Mouse (Mus musculus) CH12.LX (cell line): ENCODE data around the gene Coq8a. TPM values are rescaled to one million over a fixed set of nuclear protein-coding genes. Genes with fewer than 3 reads are reported as not detected.
A peak's percentile ranks its signal among the peaks of the same experiment; 100 is the strongest.

ENCODE experiments used
- DNase-seq: peaks from one replicate; pipeline ENCODE4 v3.0.0-alpha.2; 2013; ENCODE audit errors: extremely low read depth
- H3K27ac ChIP-seq: 2 replicates; pipeline ENCODE4 v1.5.1; 2012; ENCODE audit warnings: low read depth, mild to moderate bottlenecking, control low read depth, moderate library complexity; ENCODE audit not compliant: insufficient read depth
- H3K27me3 ChIP-seq: replicated peaks from 2 replicates; pipeline ENCODE3; 2012; ENCODE audit warnings: inconsistent platforms
- H3K36me3 ChIP-seq, 2 experiments: replicated peaks in 1 of 2; 2 replicates each; pipeline versions ENCODE3 to v1.6.1; 2012; ENCODE audit warnings: inconsistent platforms in 1 of 2, low read length in 1 of 2, mild to moderate bottlenecking in 1 of 2, mixed read lengths in 1 of 2, moderate library complexity in 1 of 2; ENCODE audit not compliant: control insufficient read depth in 1 of 2, insufficient read depth in 1 of 2
- H3K4me1 ChIP-seq, 2 experiments: 2 replicates each; pipeline ENCODE4 v1.6.1; 2012; ENCODE audit warnings: inconsistent platforms in 1 of 2, moderate library complexity in 1 of 2; ENCODE audit not compliant: insufficient read depth in 2 of 2, control insufficient read depth in 1 of 2
- H3K4me2 ChIP-seq: 2 replicates; pipeline ENCODE4 v1.6.1; 2012; ENCODE audit warnings: low read depth, mild to moderate bottlenecking, control low read depth; ENCODE audit not compliant: poor library complexity, insufficient read depth, severe bottlenecking
- H3K4me3 ChIP-seq, 3 experiments: fragments of 150-350 bp in 1 of 3; sonication (generic) in 1 of 3; replicated peaks in 1 of 3; 2 replicates each; pipeline versions ENCODE3 to v1.5.1; 2011 to 2012; ENCODE audit warnings: low read depth in 2 of 3, low read length in 2 of 3, mild to moderate bottlenecking in 2 of 3, moderate library complexity in 2 of 3, control low read depth in 1 of 3, improper control_type of control experiment in 1 of 3, inconsistent platforms in 1 of 3, mixed read lengths in 1 of 3; ENCODE audit not compliant: poor library complexity in 1 of 3
- H3K79me2 ChIP-seq: replicated peaks from 2 replicates; pipeline ENCODE4 v1.6.1; 2012; ENCODE audit warnings: mild to moderate bottlenecking, moderate library complexity; ENCODE audit not compliant: control insufficient read depth, poor library complexity, insufficient read depth, severe bottlenecking; ENCODE audit errors: extremely low read depth
- H3K9ac ChIP-seq: 2 replicates; pipeline ENCODE4 v1.6.1; 2012; ENCODE audit warnings: low read depth, mild to moderate bottlenecking, control low read depth, moderate library complexity; ENCODE audit not compliant: insufficient read depth
- H3K9me3 ChIP-seq: replicated peaks from 2 replicates; pipeline ENCODE3; 2012; ENCODE audit warnings: low read length, inconsistent platforms, mixed read lengths
- BHLHE40 ChIP-seq: IDR thresholded peaks from 2 replicates; pipeline ENCODE4 v1.6.1; 2011; ENCODE audit warnings: mild to moderate bottlenecking, low read depth, low read length, improper control_type of control experiment
- ELF1 ChIP-seq: IDR thresholded peaks from 2 replicates; pipeline ENCODE4 v1.6.1; 2014; ENCODE audit warnings: low read depth, mild to moderate bottlenecking, inconsistent platforms, low read length, improper control_type of control experiment
- IRF4 ChIP-seq: IDR thresholded peaks from 2 replicates; pipeline ENCODE4 v1.6.1; 2014; ENCODE audit warnings: low read depth, mild to moderate bottlenecking, inconsistent platforms, low read length, improper control_type of control experiment
- JUN ChIP-seq: IDR thresholded peaks from 2 replicates; pipeline ENCODE4 v1.6.1; 2011; ENCODE audit warnings: low read depth, mild to moderate bottlenecking, low read length, improper control_type of control experiment, moderate library complexity; ENCODE audit not compliant: insufficient read depth
- JUND ChIP-seq: conservative IDR thresholded peaks from 2 replicates; pipeline ENCODE4 v1.6.1; 2011; ENCODE audit warnings: low read depth, low read length, improper control_type of control experiment
- KAT2A ChIP-seq: IDR thresholded peaks from 2 replicates; pipeline ENCODE4 v1.6.1; 2012; ENCODE audit warnings: low read length, improper control_type of control experiment, inconsistent platforms; ENCODE audit not compliant: insufficient replicate concordance
- MYC ChIP-seq: IDR thresholded peaks from 2 replicates; pipeline ENCODE4 v1.6.1; 2011; ENCODE audit warnings: low read depth, mild to moderate bottlenecking, improper control_type of control experiment, low read length
- NELFE ChIP-seq: IDR thresholded peaks from 2 replicates; pipeline ENCODE4 v1.6.1; 2011; ENCODE audit warnings: low read depth, low read length, improper control_type of control experiment
- NRF1 ChIP-seq: IDR thresholded peaks from 2 replicates; pipeline ENCODE4 v1.6.1; 2014; ENCODE audit warnings: low read depth, mild to moderate bottlenecking, inconsistent platforms, low read length, improper control_type of control experiment, moderate library complexity
- PAX5 ChIP-seq: IDR thresholded peaks from 2 replicates; pipeline ENCODE4 v1.6.1; 2012; ENCODE audit warnings: low read length, inconsistent platforms, mixed read lengths
- POLR2A ChIP-seq: IDR thresholded peaks from 2 replicates; pipeline ENCODE4 v1.6.1; 2011; ENCODE audit warnings: low read depth, mild to moderate bottlenecking, improper control_type of control experiment, low read length
- POLR2AphosphoS2 ChIP-seq: IDR thresholded peaks from 2 replicates; pipeline ENCODE4 v1.6.1; 2011; ENCODE audit warnings: low read depth, low read length, improper control_type of control experiment
- RCOR1 ChIP-seq: conservative IDR thresholded peaks from 2 replicates; pipeline ENCODE4 v1.6.1; 2012; ENCODE audit warnings: low read depth, mild to moderate bottlenecking, inconsistent platforms, low read length, improper control_type of control experiment
- TBP ChIP-seq: conservative IDR thresholded peaks from 2 replicates; pipeline ENCODE4 v1.6.1; 2011; ENCODE audit warnings: low read depth, low read length, improper control_type of control experiment
- USF1 ChIP-seq: IDR thresholded peaks from 2 replicates; pipeline ENCODE4 v1.6.1; 2014; ENCODE audit warnings: low read depth, mild to moderate bottlenecking, inconsistent platforms, low read length, improper control_type of control experiment
- ZKSCAN1 ChIP-seq: IDR thresholded peaks from 2 replicates; pipeline ENCODE4 v1.6.1; 2012; ENCODE audit warnings: low read depth, inconsistent platforms, low read length, improper control_type of control experiment, borderline replicate concordance
- ZMIZ1 ChIP-seq: IDR thresholded peaks from 2 replicates; pipeline ENCODE4 v1.6.1; 2012; ENCODE audit warnings: low read depth, mild to moderate bottlenecking, inconsistent platforms, low read length, improper control_type of control experiment
- dilution Hi-C: fragments of 300-500 bp; cut with MboI; formaldehyde crosslinking; loops from 2 replicates; pipeline ENCODE4 v1.14.3; 2020; ENCODE audit warnings: low sequenced_read_pairs; ENCODE audit not compliant: extremely low pct_unique_long_range_greater_than_20kb, extremely low pct_ligation_motif_present
- in situ Hi-C: fragments of 300-500 bp; cut with MboI; formaldehyde crosslinking; loops from 3 replicates; pipeline ENCODE4 v1.14.3; 2019; ENCODE audit warnings: low sequenced_read_pairs, low pct_ligation_motif_present, low pct_unique_long_range_greater_than_20kb, mixed read lengths
- polyA plus RNA-seq: library from polyadenylated mRNA; unstranded; fragments of >175 nt; gene quantifications from 2 replicates; pipeline ENCODE4 v1.2.1, GENCODE M21; 2012; ENCODE audit warnings: low read depth; ENCODE audit not compliant: insufficient read length
- total RNA-seq, 2 experiments: library from RNA; depleted of rRNA; stranded (reverse); fragments of 300-350 nt in 1 of 2; fragments of >200 nt in 1 of 2; gene quantifications; 2 replicates each; pipeline ENCODE4 v1.2.3; 2012 to 2014

The Coq8a gene
- total and polyA plus RNA-seq, 3 experiments = 73.4 to 237 (median 88.1) TPM

- Histone ChIP-seq H3K27ac (no peak overlapping the region), H3K4me3 (no peak overlapping the region), H3K36me3 (peaks cover 84 to 98% of the 10 kb centered on the region in 2 experiments), H3K9ac (no peak overlapping the region), H3K4me2 (no peak overlapping the region), H3K79me2 (peaks cover 56% of the 10 kb centered on the region), H3K4me1 (peaks cover 30 to 86% of the 10 kb centered on the region in 2 experiments), H3K27me3 (no peaks in the 10 kb centered on the region), H3K9me3 (no peaks in the 10 kb centered on the region)
- DNase-seq = no peak
- TF ChIP-seq NRF1 = no peak
- no peak for TF ChIP-seq MYC
- no peak for TF ChIP-seq POLR2AphosphoS2
- dilution Hi-C loops (no loop called here), in situ Hi-C loops (loop anchor here (5.0 kb wide), 1 partner anchor 38 kb away; no protein-coding TSS in a partner anchor)
Observed at GRCm38 (mm10) chr1:180179100-180179499, 20.3 kb downstream of the Coq8a start.

GRCm38 (mm10) chr1:180178340-180178739, 21.1 kb downstream of the Coq8a start:
- Histone ChIP-seq H3K27me3 (no peaks in the 10 kb centered on the region), H3K36me3 (peaks cover 85 to 98% of the 10 kb centered on the region in 2 experiments), H3K9me3 (no peaks in the 10 kb centered on the region), H3K4me3 (no peak overlapping the region), H3K4me2 (no peak overlapping the region), H3K79me2 (peaks cover 49% of the 10 kb centered on the region), H3K27ac (peak overlapping the region; percentile 1; the same call in 1 of the 2 replicates), H3K9ac (no peak overlapping the region)
- dilution Hi-C loops (no loop called here), in situ Hi-C loops (loop anchor here (5.0 kb wide), 1 partner anchor 39 kb away; no protein-coding TSS in a partner anchor)
- TF ChIP-seq PAX5 = no peak
- TF ChIP-seq ELF1 = no peak
- no peak for TF ChIP-seq JUN
- no peak for TF ChIP-seq USF1
- no peak for TF ChIP-seq IRF4
- no peak for TF ChIP-seq TBP
- no peak for TF ChIP-seq MYC
- no peak for TF ChIP-seq NELFE
- no peak for TF ChIP-seq BHLHE40
- TF ChIP-seq ZMIZ1 = no peak
- TF ChIP-seq RCOR1 = no peak
- TF ChIP-seq KAT2A = no peak
- TF ChIP-seq POLR2A = no peak
- no peak for TF ChIP-seq ZKSCAN1
- no peak for TF ChIP-seq JUND
- TF ChIP-seq, all 38 proteins: peak for 0
- DNase-seq = no peak
- H3K4me1 ChIP-seq = peaks cover 30 to 78% of the 10 kb centered on the region in 2 experiments
